Mouse (Mus musculus): ENCODE data around the gene Kctd21.

Gene Kctd21

DNA sequence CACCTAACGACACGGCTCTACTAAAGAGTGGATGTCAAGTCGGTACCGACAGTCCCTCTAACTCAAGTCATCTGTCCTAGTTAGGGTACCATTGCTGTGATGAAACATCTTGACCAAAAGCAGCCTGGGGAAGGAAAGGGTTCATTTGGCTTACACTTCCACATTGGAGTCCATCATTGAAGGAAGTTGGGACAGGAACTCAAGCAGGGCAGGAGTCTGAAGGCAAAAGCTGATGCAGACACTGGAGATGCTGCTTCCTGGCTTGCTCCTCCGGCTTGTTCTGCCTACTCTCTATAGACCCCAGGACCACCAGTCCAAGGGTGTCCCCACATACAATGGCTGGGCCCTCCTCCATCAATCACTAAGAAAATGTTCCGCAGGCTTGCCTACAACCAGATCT lies 16.5 kb upstream of the Kctd21 start:
- in situ Hi-C loops (cut with MboI), result no loop called here

DNA sequence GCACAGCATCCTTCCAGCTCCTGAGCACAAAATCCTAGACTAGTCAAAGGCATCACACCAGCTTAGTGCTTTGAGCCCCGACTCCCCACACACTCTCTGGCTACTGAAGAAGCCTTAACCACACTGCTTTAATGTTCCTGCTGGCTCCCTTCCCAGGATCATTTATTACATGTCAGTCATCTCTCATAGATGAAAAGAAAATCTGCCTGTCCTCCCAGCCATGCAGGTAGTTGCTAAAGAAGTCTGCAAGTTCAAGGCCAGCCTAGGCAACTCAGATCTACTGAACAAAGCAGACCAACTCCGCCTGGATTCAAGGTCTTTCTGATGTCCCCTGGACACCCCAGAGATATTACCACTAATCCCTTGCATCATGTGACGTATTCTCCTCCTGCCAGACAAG lies 14.4 kb upstream of the Kctd21 start:
- in situ Hi-C loops (cut with MboI), result no loop called here

DNA sequence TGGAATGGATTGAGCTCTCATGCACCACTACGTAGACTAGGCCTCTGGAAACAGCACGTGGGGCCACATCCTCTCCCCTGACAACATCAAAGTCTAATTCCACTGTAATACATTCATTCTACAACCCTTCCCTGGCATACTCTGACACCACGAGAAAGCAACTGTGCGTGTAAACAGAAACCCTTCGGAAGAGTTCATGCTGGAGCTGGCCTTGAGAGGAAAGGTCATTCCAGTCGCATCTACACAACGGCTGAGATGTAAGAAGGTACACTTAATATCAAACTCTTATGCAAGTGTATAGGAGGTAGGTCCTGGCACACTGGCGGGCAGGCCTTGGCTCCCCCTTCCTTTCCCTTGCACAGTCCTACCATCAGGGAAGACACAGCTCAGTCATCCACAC lies 7.8 kb upstream of the Kctd21 start:
- in situ Hi-C loops (cut with MboI), result no loop called here

DNA sequence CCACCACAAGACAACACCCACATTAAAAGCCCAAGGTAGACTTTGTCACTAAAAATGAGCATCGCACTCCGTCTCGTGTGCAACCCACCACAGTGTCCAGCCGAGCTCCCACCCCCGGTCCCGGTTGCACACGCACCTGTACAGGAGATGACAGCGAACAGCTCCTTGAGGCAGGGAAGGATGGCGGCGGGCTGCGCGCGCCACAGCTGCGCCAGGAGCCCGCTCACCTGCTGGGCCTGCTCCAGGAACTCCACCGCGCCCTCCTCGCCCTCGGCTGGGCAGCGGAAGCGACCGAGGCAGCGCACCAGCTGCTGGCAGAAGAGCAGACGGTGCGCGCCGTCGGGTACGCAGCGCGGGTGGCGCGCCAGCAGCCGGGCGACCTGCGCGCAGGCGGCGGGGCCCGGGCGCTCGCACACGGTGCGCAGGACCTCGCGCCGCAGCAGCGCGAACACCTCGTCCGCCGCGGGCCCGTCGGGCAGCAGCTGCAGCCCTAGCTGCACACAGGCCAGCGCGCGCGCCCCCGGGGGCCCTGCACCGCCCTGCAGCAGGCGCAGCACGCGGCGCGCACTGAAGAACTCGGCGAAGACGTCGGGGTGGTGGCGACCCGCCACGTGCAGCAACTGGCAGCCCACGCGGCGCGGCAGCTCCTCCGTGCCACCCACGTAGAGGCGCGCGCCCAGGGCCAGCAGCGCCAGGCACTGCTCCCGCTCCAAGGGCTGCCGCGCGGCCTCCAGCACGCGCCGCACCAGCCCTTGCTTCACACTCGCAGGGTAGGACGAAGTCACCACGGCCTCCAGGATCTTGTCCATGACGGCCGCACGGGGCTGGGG lies 6.8 kb upstream of the Kctd21 start:
- in situ Hi-C loops (cut with MboI), result no loop called here

DNA sequence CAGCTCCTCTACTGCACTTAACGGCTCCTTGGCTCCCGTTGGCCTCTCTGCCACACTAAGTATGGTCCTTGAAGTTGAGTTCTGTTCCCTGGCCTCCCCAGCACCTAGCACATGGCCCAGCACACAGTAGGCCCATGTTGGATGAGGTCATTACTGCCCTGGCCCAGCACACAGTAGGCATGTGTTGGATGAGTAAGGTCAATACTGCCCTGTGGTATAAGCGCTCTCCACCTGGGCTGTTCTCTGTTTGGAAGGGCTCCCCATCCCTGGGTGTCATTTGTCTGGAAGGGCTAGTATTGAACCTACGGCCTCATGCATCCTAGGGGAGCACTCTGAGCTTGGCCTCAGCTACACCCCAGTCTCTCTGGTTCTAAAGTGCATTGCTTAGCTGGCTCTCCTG lies 4.8 kb upstream of the Kctd21 start:
- in situ Hi-C loops (cut with MboI), result no loop called here

- in situ Hi-C loops (cut with MboI), result no loop called here
Observed at GRCm38 (mm10) chr7:97328891-97329588, 3.1 kb upstream of the Kctd21 start.

- in situ Hi-C loops (cut with MboI), result no loop called here
Observed at GRCm38 (mm10) chr7:97329676-97330075, 2.5 kb upstream of the Kctd21 start.

- in situ Hi-C loops (cut with MboI), result no loop called here
Observed at GRCm38 (mm10) chr7:97330931-97331645, 1.0 kb upstream of the Kctd21 start.

DNA sequence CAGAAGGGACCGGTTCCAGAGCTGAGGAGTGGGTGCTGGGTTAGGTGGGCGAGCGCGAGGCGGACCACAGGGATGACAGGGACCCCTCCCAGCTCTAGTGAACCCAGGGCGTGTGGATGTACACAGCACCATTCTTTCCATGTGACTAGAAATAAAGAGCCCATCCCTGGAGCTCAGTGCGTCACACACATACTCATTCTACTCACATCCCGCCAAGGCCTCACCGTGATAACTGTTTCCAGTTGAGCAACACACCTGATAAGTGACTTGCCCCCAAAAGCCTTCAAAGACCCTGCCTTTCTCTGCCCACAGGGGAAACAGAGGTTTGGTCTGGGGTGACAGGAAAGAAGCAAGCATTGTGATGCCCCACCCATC lies 527 bp downstream of the Kctd21 start:
- in situ Hi-C loops (cut with MboI), result no loop called here

- in situ Hi-C loops (cut with MboI), result no loop called here
Observed at GRCm38 (mm10) chr7:97333113-97333898, 1.2 kb downstream of the Kctd21 start.

DNA sequence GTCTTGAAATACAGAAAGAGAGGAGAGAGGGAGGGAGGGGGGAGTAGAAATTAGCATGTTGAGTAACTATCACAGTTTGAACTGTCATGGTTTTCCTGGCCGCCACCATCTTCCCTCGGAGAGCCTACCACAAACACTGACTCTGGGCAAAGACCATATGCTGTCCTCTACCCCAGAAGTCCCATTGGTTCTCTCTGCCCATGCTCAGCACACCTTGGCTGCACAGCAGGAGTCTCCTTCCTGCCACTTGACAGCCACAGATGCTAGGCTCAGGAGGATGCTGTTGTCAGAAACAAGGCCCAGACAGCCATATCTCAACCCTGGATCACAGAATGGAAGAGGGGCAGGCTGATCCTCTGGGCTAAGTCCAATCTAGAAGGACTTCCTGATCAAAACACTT lies 2.3 kb downstream of the Kctd21 start:
- in situ Hi-C loops (cut with MboI), result no loop called here

DNA sequence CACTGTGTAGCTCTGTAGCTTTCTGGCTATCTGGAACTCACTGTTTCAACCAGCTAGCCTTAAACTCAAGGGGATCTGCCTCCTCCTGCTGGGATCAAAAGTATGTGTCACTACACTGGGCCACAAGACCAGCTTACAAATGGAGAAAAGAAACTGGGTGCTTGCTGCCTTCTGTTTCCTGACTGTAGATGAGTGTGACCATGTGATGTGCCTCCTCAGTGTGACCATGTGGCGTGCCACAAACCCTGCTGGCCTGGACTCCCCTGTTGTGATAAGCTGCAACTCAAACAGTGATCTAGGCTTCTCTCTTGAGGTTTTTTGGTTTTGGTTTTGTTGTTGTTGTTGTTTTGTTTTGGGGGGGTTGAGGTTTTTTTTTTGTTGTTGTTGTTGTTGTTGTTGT lies 4.6 kb downstream of the Kctd21 start:
- in situ Hi-C loops (cut with MboI), result no loop called here

DNA sequence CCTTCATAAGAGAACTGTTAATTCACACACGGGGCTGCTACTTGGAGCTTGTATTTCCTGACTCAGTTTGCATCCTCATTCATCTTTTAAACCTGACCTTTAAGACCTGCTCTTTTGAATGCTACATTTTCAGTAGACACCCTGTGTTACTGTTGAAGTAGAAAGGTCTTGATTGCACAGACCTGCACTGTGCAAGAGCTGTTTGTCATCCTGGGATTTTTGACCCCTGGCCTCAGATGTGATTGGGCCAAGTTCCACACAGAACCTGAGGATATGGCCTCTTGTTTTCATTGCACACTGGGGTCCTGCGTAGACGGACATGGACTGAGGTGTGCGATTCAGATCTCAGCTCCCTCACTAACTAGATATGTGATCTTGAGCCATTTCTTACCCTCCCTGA lies 6.5 kb downstream of the Kctd21 start:
- in situ Hi-C loops (cut with MboI), result no loop called here

DNA sequence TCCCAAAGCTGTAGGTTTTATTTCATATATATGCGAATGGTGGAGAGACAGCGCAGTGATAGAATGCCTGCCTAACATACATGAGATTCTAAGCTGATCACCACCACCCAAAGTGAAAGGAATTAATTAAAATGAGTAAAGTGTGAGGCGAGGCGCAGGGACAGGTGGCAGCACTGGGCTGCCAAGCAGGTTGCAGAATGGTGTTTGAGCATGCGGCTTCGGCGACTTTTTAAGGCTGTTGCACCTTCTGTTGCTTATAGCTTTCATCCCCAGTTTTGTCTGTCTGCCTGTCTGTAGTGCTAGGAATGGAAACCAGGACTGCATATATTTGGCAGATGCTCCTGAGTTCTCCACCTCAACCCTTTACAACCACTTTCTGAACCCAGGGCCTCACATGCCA lies 7.5 kb downstream of the Kctd21 start:
- in situ Hi-C loops (cut with MboI), result no loop called here

DNA sequence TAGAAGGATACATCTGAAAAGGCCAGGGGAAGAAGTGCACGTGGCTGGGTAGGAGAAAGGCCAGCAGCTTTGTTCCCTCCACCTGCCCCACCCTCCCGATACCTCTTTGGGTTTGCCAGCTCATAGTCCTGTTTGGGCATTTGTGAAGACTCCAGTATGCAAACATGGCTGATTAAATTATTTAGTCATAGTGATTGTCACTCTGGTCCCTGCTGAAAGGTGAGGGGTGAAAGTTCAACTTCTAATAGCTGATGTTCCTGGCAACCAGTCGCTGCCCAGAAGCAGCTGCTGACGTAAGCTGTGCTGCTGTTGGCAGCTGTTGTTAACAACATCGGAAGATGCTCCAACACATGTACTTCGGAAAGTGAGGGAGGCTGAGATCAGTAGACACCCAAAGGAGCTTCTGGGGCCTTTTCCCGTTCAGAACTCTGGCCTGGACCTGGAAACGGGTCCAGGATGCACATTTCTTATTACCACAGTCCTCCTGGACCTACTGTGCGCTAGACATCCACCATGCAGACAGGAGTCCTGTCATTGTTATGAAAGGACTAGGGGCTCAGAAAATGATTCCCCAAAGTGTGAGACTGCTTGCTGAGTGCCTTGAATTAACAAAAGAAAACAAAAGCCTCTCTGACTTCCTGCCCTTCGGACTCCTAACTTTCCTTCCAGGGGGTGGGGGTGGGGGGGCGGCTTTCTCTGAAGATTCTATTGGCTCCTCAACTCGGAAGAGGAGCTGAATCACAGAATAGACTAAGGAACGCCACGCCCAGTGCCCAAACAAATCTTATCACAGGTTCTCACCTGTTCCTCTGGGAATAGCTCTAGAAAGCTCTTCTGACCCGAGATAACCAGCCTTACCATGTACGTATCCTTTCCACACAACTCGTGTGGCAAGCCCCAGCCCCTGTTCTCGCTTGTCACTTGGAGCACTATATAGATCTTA lies 9.1 kb downstream of the Kctd21 start:
- in situ Hi-C loops (cut with MboI), result no loop called here

DNA sequence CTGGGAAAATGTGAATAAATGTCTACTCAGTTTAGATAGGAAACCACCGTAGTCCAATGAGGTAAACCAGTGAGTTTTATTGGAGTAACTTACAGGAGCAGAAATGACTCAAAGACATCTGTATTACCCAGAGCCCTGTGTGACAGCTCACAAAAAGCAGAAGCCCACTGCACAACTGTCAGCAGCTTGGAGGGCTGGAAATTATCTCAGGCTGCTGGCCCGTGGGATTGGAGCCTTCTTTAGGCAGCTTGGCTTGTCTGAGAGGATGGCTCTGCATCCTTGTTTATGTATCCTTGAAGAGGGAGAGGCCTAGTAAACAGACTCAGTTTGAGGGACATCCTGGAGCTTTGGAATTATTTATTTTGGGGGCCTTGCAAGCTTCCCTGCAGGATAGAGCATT lies 10.8 kb downstream of the Kctd21 start:
- in situ Hi-C loops (cut with MboI), result no loop called here

- in situ Hi-C loops (cut with MboI), result no loop called here
Observed at GRCm38 (mm10) chr7:97344655-97345054, 12.5 kb downstream of the Kctd21 start.

GRCm38 (mm10) chr7:97345229-97345871 lies 13.2 kb downstream of the Kctd21 start:
- in situ Hi-C loops (cut with MboI), result no loop called here

- in situ Hi-C loops (cut with MboI), result no loop called here
Observed at GRCm38 (mm10) chr7:97346111-97346821, 14.1 kb downstream of the Kctd21 start.

- in situ Hi-C loops (cut with MboI), result no loop called here
Observed at GRCm38 (mm10) chr7:97346822-97347166, 14.7 kb downstream of the Kctd21 start.
